Mouse (Mus musculus) MEL (cell line): ENCODE results near the gene Pde10a. TPM values are rescaled to one million over a fixed set of nuclear protein-coding genes. Genes with fewer than 3 reads are reported as not detected.
A peak's percentile ranks its signal among the peaks of the same experiment; 100 is the strongest.

Source experiments
- DNase-seq: peaks from one replicate; pipeline ENCODE4 v3.0.0; 2011; ENCODE audit warnings: low read depth, low spot score
- H3K27ac ChIP-seq: 2 replicates; pipeline ENCODE4 v1.5.1; 2012; ENCODE audit warnings: low read depth, mild to moderate bottlenecking, control low read depth, low read length, moderate library complexity; ENCODE audit not compliant: control insufficient read depth
- H3K27me3 ChIP-seq, 2 experiments: fragments of 150-350 bp in 1 of 2; sonication (generic) in 1 of 2; 2 replicates each; pipeline ENCODE4 v1.6.1; 2012; ENCODE audit warnings: low read length in 2 of 2, mild to moderate bottlenecking in 2 of 2, improper control_type of control experiment in 1 of 2, moderate library complexity in 1 of 2; ENCODE audit not compliant: insufficient read depth in 2 of 2, control insufficient read depth in 1 of 2
- H3K36me3 ChIP-seq, 2 experiments: 2 replicates each; pipeline ENCODE4 v1.6.1; 2012 to 2014; ENCODE audit warnings: low read length in 2 of 2, improper control_type of control experiment in 1 of 2, inconsistent platforms in 1 of 2, mild to moderate bottlenecking in 1 of 2; ENCODE audit not compliant: insufficient read depth in 2 of 2, control insufficient read depth in 1 of 2
- H3K4me1 ChIP-seq, 2 experiments: fragments of 150-350 bp in 1 of 2; sonication (generic) in 1 of 2; 2 replicates each; pipeline ENCODE4 v1.6.1; 2012; ENCODE audit warnings: low read length in 2 of 2, improper control_type of control experiment in 1 of 2, mild to moderate bottlenecking in 1 of 2; ENCODE audit not compliant: insufficient read depth in 2 of 2, control insufficient read depth in 1 of 2
- H3K4me3 ChIP-seq, 2 experiments: fragments of 150-350 bp in 1 of 2; sonication (generic) in 1 of 2; 2 replicates each; pipeline ENCODE4 v1.5.1; 2012; ENCODE audit warnings: low read depth in 2 of 2, low read length in 2 of 2, mild to moderate bottlenecking in 2 of 2, moderate library complexity in 2 of 2, control low read depth in 1 of 2, improper control_type of control experiment in 1 of 2; ENCODE audit not compliant: control insufficient read depth in 1 of 2, insufficient read depth in 1 of 2
- H3K79me2 ChIP-seq: 2 replicates; pipeline ENCODE4 v1.6.1; 2012; ENCODE audit warnings: mild to moderate bottlenecking, low read length, moderate library complexity; ENCODE audit not compliant: control insufficient read depth, poor library complexity, insufficient read depth
- H3K9ac ChIP-seq: 2 replicates; pipeline ENCODE4 v1.6.1; 2012; ENCODE audit warnings: low read depth, mild to moderate bottlenecking, control low read depth, low read length, moderate library complexity; ENCODE audit not compliant: control insufficient read depth, poor library complexity, severe bottlenecking
- H3K9me3 ChIP-seq: fragments of 150-350 bp; sonication (generic); replicated peaks from 2 replicates; pipeline ENCODE4 v1.6.1; 2012; ENCODE audit warnings: mild to moderate bottlenecking, low read length, improper control_type of control experiment, moderate library complexity; ENCODE audit not compliant: insufficient read depth
- BHLHE40 ChIP-seq: IDR thresholded peaks from 2 replicates; pipeline ENCODE4 v1.6.1; 2012; ENCODE audit warnings: low read depth, mild to moderate bottlenecking, inconsistent platforms, low read length, improper control_type of control experiment, borderline replicate concordance
- CTCF ChIP-seq, 3 experiments: IDR thresholded peaks in 2 of 3; conservative IDR thresholded peaks in 1 of 3; 2 replicates each; pipeline ENCODE4 v1.5.1; 2011 to 2012; ENCODE audit warnings: low read length in 3 of 3, low read depth in 2 of 3, mild to moderate bottlenecking in 2 of 3, improper control_type of control experiment in 1 of 3, inconsistent platforms in 1 of 3, mixed read lengths in 1 of 3, moderate library complexity in 1 of 3; ENCODE audit not compliant: control insufficient read depth in 1 of 3, insufficient read depth in 1 of 3, poor library complexity in 1 of 3, severe bottlenecking in 1 of 3
- ELF1 ChIP-seq: IDR thresholded peaks from 2 replicates; pipeline ENCODE4 v1.6.1; 2014; ENCODE audit warnings: low read depth, mild to moderate bottlenecking, inconsistent platforms, low read length, improper control_type of control experiment, moderate library complexity
- EP300 ChIP-seq, 2 experiments: IDR thresholded peaks; 2 replicates each; pipeline ENCODE4 v1.6.1; 2011; ENCODE audit warnings: improper control_type of control experiment in 2 of 2, low read length in 2 of 2, low read depth in 1 of 2, mild to moderate bottlenecking in 1 of 2
- ETS1 ChIP-seq: IDR thresholded peaks from 2 replicates; pipeline ENCODE4 v1.6.1; 2012; ENCODE audit warnings: low read depth, mild to moderate bottlenecking, inconsistent platforms, low read length, improper control_type of control experiment, moderate library complexity
- GATA1 ChIP-seq: IDR thresholded peaks from 2 replicates; pipeline ENCODE4 v1.6.1; 2011; ENCODE audit warnings: low read depth, low read length, improper control_type of control experiment
- MAFK ChIP-seq: IDR thresholded peaks from 2 replicates; pipeline ENCODE4 v1.6.1; 2011; ENCODE audit warnings: low read depth, mild to moderate bottlenecking, low read length, improper control_type of control experiment, borderline replicate concordance
- MAZ ChIP-seq: IDR thresholded peaks from 2 replicates; pipeline ENCODE4 v1.6.1; 2012; ENCODE audit warnings: low read depth, mild to moderate bottlenecking, inconsistent platforms, low read length, improper control_type of control experiment
- MEF2A ChIP-seq: IDR thresholded peaks from 2 replicates; pipeline ENCODE4 v1.6.1; 2014; ENCODE audit warnings: low read depth, mild to moderate bottlenecking, inconsistent platforms, low read length, improper control_type of control experiment; ENCODE audit not compliant: poor library complexity, insufficient replicate concordance, severe bottlenecking; ENCODE audit errors: extremely low read depth
- MXI1 ChIP-seq: IDR thresholded peaks from 2 replicates; pipeline ENCODE4 v1.6.1; 2011; ENCODE audit warnings: mild to moderate bottlenecking, low read depth, low read length, improper control_type of control experiment
- MYB ChIP-seq: IDR thresholded peaks from 2 replicates; pipeline ENCODE4 v1.6.1; 2011; ENCODE audit warnings: mild to moderate bottlenecking, low read depth, low read length, improper control_type of control experiment
- MYC ChIP-seq: IDR thresholded peaks from 2 replicates; pipeline ENCODE4 v1.6.1; 2011; ENCODE audit warnings: low read depth, mild to moderate bottlenecking, low read length, improper control_type of control experiment, moderate library complexity
- NELFE ChIP-seq: IDR thresholded peaks from 2 replicates; pipeline ENCODE4 v1.6.1; 2011; ENCODE audit warnings: low read depth, low read length, improper control_type of control experiment
- POLR2A ChIP-seq, 2 experiments: IDR thresholded peaks; 2 replicates each; pipeline ENCODE4 v1.6.1; 2011 to 2012; ENCODE audit warnings: low read length in 2 of 2, mild to moderate bottlenecking in 2 of 2, control low read depth in 1 of 2, improper control_type of control experiment in 1 of 2, low read depth in 1 of 2, moderate library complexity in 1 of 2; ENCODE audit not compliant: control insufficient read depth in 1 of 2, insufficient read depth in 1 of 2, poor library complexity in 1 of 2
- RCOR1 ChIP-seq: IDR thresholded peaks from 2 replicates; pipeline ENCODE4 v1.6.1; 2012; ENCODE audit warnings: low read depth, mild to moderate bottlenecking, inconsistent platforms, low read length, improper control_type of control experiment
- SIN3A ChIP-seq: IDR thresholded peaks from 2 replicates; pipeline ENCODE4 v1.6.1; 2012; ENCODE audit warnings: low read length, improper control_type of control experiment, inconsistent platforms
- TAL1 ChIP-seq: IDR thresholded peaks from 2 replicates; pipeline ENCODE4 v1.6.1; 2012; ENCODE audit warnings: mild to moderate bottlenecking, inconsistent platforms, low read length, moderate library complexity, mixed read lengths
- TBP ChIP-seq: IDR thresholded peaks from 2 replicates; pipeline ENCODE4 v1.8.0; 2011; ENCODE audit warnings: low read depth, low read length, improper control_type of control experiment
- TCF12 ChIP-seq: IDR thresholded peaks from 2 replicates; pipeline ENCODE4 v1.6.1; 2014; ENCODE audit warnings: low read depth, mild to moderate bottlenecking, inconsistent platforms, low read length, improper control_type of control experiment, moderate library complexity
- UBTF ChIP-seq: IDR thresholded peaks from 2 replicates; pipeline ENCODE4 v1.6.1; 2012; ENCODE audit warnings: low read depth, mild to moderate bottlenecking, inconsistent platforms, low read length, improper control_type of control experiment, moderate library complexity, borderline replicate concordance; ENCODE audit not compliant: insufficient read depth
- USF2 ChIP-seq, 2 experiments: IDR thresholded peaks; 2 replicates each; pipeline ENCODE4 v1.6.1; 2011 to 2012; ENCODE audit warnings: improper control_type of control experiment in 2 of 2, low read length in 2 of 2, borderline replicate concordance in 1 of 2, inconsistent platforms in 1 of 2, low read depth in 1 of 2, mild to moderate bottlenecking in 1 of 2; ENCODE audit not compliant: insufficient read depth in 1 of 2
- ZC3H11A ChIP-seq: IDR thresholded peaks from 2 replicates; pipeline ENCODE4 v1.6.1; 2012; ENCODE audit warnings: low read depth, mild to moderate bottlenecking, inconsistent platforms, low read length, improper control_type of control experiment
- ZMIZ1 ChIP-seq: IDR thresholded peaks from 2 replicates; pipeline ENCODE4 v1.6.1; 2012; ENCODE audit warnings: low read depth, mild to moderate bottlenecking, inconsistent platforms, low read length, improper control_type of control experiment, moderate library complexity
- ZNF384 ChIP-seq: IDR thresholded peaks from 2 replicates; pipeline ENCODE4 v1.6.1; 2012; ENCODE audit warnings: low read depth, mild to moderate bottlenecking, inconsistent platforms, low read length, improper control_type of control experiment
- polyA plus RNA-seq, 2 experiments: library from polyadenylated mRNA; stranded (reverse) in 1 of 2; unstranded in 1 of 2; fragments of >175 nt in 1 of 2; fragments of >200 nt in 1 of 2; gene quantifications; 2 replicates each; pipeline versions ENCODE4 v1.2.1 to v1.2.4; 2012; ENCODE audit warnings: low replicate concordance in 2 of 2, low read depth in 1 of 2; ENCODE audit not compliant: insufficient read length in 2 of 2, insufficient read depth in 1 of 2, missing spikeins in 1 of 2
- total RNA-seq: library from RNA; depleted of rRNA; stranded (reverse); fragments of 300-350 nt; gene quantifications from 2 replicates; pipeline ENCODE4 v1.2.3, GENCODE M21; 2012

The Pde10a gene
- total and polyA plus RNA-seq, 3 experiments: 3.1 to 6.9 TPM; not detected in 1

- Histone ChIP-seq H3K4me3 (peak overlapping the region; percentile 44 to 52), H3K4me1 (peaks cover 14 to 51% of the 10 kb centered on the region in 2 experiments), H3K27ac (peak overlapping the region; percentile 100), H3K36me3 (peaks cover 0 to 27% of the 10 kb centered on the region in 2 experiments; a peak in 2 of 4 replicates), H3K9me3 (no peaks in the 10 kb centered on the region), H3K79me2 (no peaks in the 10 kb centered on the region; the same call in 1 of the 2 replicates), H3K9ac (peak overlapping the region; percentile 66)
- peak; percentile 86 for DNase-seq
- TF ChIP-seq RCOR1 (peak; percentile 77; the same call in 1 of the 2 replicates), GATA1 (peak; percentile 97), EP300 (IDR thresholded peaks at IDR 0.05; ENCODE audit: low read depth in 1 of 2, low read length in 2 of 2) (peak; percentile 91 to 92), MXI1 (peak; percentile 26; the same call in 1 of the 2 replicates), ELF1 (peak; percentile 52; the same call in 1 of the 2 replicates), TCF12 (peak; percentile 84), UBTF (no peak), USF2 (IDR thresholded peaks at IDR 0.05; ENCODE audit: borderline replicate concordance in 1 of 2, insufficient read depth in 1 of 2, low read depth in 1 of 2, low read length in 2 of 2) (no peak), CTCF (IDR thresholded peaks at IDR 0.05 in 2 of 3, conservative IDR thresholded peaks at IDR 0.05 in 1 of 3; ENCODE audit: control insufficient read depth in 1 of 3, insufficient read depth in 1 of 3, low read depth in 2 of 3, low read length in 3 of 3, poor library complexity in 1 of 3, severe bottlenecking in 1 of 3) (no peak), BHLHE40 (peak; percentile 74), MYB (no peak), ETS1 (peak; percentile 93), MAFK (no peak), TAL1 (peak; percentile 45), TBP (peak; percentile 90), NELFE (peak; percentile 33), ZMIZ1 (no peak; the same call in 1 of the 2 replicates), POLR2A (IDR thresholded peaks at IDR 0.05; ENCODE audit: control insufficient read depth in 1 of 2, insufficient read depth in 1 of 2, low read depth in 1 of 2, low read length in 2 of 2, poor library complexity in 1 of 2) (peak in 1 of 2 experiments; percentile 50; a peak in 2 of 4 replicates), MYC (peak; percentile 73; the same call in 1 of the 2 replicates), ZC3H11A (peak; percentile 57), MEF2A (no peak), ZNF384 (peak; percentile 29; the same call in 1 of the 2 replicates), SIN3A (peak; percentile 81), MAZ (peak; percentile 56; the same call in 1 of the 2 replicates)
- TF ChIP-seq, all 39 proteins: peak for 17
- no peaks in the 10 kb centered on the region for H3K27me3 ChIP-seq
Observed at GRCm38 (mm10) chr17:8871396-8871795, 346.2 kb downstream of the Pde10a start.
